Mouse (Mus musculus): ENCODE measurements around the gene Oas1e.
"Not testable (repeated sequence)": the region's sequence is repeated elsewhere in the genome, so short reads cannot be mapped to it uniquely, and the experiment has no call there.

Oas1e gene

DNA sequence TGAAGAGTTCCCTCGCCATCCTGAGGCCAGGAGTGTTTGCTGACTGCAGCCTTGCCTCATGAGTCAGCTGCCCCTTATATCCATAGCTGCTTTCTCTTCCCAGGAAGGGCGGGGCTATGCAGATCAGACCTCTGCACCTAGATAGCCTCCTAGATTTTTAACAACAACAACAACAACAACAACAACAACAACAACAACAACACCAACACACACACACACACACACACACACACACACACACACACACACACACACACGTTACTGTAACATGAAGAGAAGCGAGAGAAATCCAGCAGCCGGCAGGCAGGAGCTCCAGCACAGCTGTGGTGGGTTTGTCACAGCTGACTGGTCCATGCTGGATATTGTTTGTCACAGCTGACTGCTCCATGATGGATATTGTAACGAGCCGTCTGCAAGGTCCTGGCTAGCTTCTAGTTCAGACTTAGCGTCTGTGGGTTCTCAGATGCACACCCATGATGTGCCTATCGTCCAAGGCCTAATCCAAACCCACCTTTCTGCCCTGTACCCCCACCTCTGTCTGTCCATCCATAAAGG, at the start of gene Oas1e:
TSS of gene Oas1e (minus strand) at position 51 of the 555 bp plus-strand sequence.
- DNase-seq (ENCODE audit: low spot score in 2 of 2) = not testable (repeated sequence)

GRCm38 (mm10) chr5:120844713-120845112, 49.4 kb upstream of the Oas1e start:
- peak; percentile 63 to 79 for DNase-seq (ENCODE audit: low spot score in 2 of 2)

DNA sequence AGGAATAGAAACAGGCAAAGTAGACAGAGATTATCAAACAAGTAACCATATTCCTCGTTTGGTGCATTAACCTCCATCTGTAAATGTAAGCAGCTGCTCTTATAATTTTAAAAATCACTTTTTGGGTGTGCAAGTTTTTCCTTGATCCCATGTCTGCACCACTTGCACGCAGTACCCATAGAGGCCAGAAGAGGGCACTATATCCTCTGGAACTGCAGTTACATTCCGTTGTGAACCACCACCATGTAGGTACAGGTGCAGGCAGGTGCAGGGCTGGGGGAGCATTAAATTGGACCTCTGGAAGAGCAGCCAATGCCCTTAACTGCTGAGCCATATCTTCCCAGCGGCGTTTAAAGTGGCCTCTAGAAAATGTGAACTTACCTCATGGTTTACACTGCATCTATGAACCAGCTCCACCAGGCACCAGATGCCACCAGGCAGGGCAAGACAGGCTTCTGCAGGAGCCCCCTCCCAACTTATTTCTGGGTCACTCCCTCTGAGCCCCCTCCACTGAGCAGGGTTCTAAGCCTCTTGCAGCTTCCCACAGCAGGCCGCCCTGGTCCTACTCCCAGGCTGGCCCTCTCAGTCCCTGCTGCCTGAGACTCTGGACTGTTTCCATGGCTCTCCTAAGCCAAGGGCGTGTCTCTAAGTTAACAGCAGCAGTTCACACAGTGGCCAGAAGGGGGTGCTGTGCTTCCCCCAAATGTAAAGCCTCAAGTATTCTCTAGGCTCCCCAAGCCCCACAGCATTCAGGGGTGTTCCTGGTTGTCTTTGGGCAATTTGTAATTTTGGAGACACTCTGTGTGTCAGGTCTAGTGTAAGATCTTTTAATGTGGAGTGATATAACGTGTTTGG, 41.6 kb upstream of the Oas1e start:
- DNase-seq (ENCODE audit: low spot score in 2 of 2) = peak; percentile 16 to 28

DNA sequence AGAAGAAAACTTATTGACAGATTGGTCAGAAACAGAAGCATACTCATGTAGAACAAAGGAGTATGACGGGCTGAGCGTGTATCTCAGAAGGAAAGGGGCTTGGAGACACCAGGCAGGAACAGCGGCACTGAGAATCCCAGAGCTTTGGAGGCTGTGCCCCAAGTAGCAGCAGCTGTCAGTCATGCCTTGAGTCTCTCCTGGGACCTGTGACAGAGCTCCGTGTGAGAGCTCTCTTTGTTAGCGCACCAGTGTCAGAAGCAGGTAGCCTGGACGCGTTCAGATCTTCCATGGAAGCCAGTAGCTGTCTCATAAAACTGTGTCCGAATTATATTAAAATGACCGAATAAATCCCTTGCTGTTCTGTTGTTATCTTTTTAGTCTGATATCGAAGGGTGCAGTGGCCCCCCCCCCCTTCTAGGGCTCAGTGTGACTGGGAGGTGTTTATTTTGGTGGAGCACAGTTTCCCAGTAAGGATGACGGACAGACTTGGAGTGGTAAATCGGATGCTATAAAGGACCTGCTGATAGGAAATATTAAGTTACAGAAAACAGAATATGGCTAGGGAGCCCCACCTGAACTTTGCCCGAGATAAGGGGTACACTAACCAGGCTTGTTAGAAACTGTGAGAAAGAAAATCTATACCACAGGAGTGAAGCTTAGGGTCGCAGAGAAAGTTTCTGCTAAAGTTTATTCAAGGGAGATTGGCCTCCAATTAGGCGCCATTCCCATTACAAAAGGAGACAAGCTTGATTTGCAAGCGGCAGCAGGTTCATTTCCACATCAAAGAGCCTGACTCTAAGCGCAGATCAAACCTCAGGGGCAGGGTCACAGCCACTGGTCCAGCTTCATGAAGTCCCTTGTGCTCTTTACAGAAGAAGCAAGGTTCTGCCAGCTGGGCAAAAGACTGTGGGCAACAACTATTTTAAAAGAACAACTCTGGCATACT, 38.3 kb upstream of the Oas1e start:
- DNase-seq (ENCODE audit: low spot score in 2 of 2) = no peak

DNA sequence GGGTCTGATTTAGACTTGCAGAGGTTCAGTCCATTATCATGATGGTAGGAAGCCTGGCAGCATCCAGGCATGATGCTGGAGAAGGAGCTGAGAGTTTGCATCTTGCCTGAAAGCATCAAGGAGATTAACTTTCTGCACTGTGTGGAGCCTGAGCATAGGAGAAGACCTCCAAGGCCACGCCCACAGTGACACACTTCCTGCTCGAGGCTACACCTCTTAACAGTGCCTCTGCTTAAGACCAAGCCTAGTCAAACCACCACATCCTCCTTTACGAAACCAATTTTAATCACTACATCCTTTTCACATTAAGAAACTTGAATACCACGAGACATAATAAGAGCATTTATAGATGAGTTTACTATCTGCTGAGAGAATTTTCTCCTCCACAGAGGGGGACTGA, 35.7 kb upstream of the Oas1e start:
- no peak for DNase-seq (ENCODE audit: low spot score in 2 of 2)

DNA sequence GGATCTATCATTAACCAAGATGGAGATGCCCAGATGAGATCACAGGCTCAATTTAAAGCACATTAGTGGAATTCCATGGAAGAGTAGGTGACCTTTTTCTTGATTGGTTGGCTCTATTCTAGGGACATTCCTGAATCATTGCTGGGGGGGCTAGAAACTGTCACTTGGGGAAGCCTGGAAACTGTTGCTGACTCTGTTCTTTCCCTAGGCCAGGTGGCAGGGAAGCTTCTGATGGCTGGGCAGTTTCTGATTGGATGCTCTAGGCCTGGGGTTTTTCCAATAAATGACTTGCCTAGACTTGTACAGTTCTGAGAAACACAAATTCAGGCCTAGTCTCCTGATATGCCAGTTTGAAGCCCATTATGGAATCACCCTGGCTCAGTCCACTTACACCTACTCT, 23.7 kb upstream of the Oas1e start:
- no peak for DNase-seq (ENCODE audit: low spot score in 2 of 2)

- no peak for DNase-seq (ENCODE audit: low spot score in 2 of 2)
These were observed 20.6 kb upstream of the Oas1e start for GRCm38 (mm10) chr5:120815949-120816348.

- DNase-seq (ENCODE audit: low spot score in 2 of 2) = no peak
These were observed 17.7 kb upstream of the Oas1e start for GRCm38 (mm10) chr5:120813023-120813422.

- DNase-seq (ENCODE audit: low spot score in 2 of 2) = peak; percentile 81 to 88
These were observed 16.9 kb upstream of the Oas1e start, which contains the start of gene Oas1c for GRCm38 (mm10) chr5:120811951-120812819. Oas1c (minus strand) TSS chr5:120812514.

GRCm38 (mm10) chr5:120809171-120809570, 13.8 kb upstream of the Oas1e start:
- DNase-seq (ENCODE audit: low spot score in 2 of 2) = no peak

DNA sequence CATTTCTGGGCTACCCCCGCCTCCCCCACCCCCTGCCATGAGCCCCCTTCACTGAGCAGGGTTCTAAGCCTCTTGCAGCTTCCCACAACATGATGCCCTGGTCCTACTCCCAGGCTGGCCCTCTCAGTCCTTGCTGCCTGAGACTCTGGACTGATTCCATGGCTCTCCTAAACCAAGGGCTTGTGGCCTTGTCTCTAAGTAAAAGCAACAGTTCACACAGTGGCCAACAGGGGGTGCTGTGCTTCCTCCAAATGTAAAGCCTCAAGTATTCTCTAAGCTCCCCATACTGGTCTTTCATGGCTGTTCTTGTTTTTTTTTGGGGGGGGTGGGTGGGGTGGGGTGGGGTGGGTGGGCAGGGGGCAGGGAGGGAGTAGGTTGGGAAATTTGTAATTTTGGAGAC, 11.1 kb upstream of the Oas1e start:
- peak in 1 of 2 experiments; percentile 29 for DNase-seq (ENCODE audit: low spot score in 2 of 2)

DNA sequence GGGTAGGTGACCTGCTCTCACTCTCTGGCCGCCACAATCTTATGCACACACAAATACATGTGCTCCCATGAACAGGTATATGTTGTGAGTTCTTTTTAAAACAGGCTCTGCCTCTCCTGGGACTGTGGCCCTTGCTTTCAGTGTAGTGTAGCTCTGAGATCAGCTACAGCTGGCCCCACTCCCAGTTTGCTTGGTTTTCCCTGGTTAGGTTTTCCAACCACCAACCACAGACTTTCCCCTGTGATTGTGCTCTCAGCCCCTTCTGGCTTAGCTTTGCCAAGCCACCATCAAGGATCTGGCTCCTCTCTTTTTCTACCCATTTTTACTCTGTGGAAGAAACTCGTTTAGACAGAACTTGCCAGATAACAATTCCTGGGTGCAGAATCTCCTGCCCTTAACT, 8.3 kb upstream of the Oas1e start:
- DNase-seq (ENCODE audit: low spot score in 2 of 2) = no peak

- not testable (repeated sequence) for DNase-seq (ENCODE audit: low spot score in 2 of 2)
These were observed 3.6 kb upstream of the Oas1e start for GRCm38 (mm10) chr5:120798943-120799342.

GRCm38 (mm10) chr5:120798147-120798546, 2.8 kb upstream of the Oas1e start:
- not testable (repeated sequence) for DNase-seq (ENCODE audit: low spot score in 2 of 2)

DNA sequence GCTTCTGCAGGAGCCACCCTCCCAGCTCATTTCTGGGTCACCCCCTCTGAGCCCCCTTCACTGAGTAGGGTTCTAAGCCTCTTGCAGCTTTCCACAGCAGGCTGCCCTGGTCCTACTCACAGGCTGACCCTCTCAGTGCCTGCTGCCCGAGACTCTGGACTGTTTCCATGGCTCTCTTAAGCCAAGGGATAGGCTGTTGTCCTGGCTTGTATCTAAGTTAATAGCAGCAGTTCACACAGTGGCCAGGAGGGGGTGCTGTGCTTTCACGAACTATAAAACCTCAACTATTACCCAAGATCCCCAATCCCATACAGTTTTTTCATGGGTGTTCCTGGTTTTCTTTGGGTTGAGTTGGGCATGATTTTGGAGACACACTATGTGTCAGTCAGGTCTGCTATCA, 2.3 kb downstream of the Oas1e start:
- peak; percentile 13 to 20 for DNase-seq (ENCODE audit: low spot score in 2 of 2)

GRCm38 (mm10) chr5:120787042-120787441, 8.3 kb downstream of the Oas1e start:
- no peak for DNase-seq (ENCODE audit: low spot score in 2 of 2)

- DNase-seq (ENCODE audit: low spot score in 2 of 2) = no peak
These were observed 12.9 kb downstream of the Oas1e start for GRCm38 (mm10) chr5:120782446-120782845.

DNA sequence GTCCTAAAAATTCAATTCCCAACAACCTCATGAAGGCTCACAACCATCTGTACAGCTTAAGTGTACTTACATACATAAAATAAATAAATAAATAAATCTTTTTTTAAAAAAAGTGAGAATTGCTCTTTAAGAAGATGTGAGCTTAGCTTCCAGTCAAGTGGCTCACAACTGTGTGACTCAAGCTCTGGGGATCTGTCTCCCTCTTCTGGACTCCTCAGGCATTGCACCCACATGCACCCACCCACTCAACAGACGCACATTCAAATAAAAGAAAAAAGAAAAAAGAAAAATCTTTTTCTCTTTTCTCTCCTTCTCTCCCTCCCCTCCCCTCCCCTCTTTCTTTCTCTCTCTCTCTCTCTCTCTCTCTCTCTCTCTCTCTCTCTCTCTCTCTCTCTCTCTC, 13.7 kb downstream of the Oas1e start:
- DNase-seq (ENCODE audit: low spot score in 2 of 2) = no peak

DNA sequence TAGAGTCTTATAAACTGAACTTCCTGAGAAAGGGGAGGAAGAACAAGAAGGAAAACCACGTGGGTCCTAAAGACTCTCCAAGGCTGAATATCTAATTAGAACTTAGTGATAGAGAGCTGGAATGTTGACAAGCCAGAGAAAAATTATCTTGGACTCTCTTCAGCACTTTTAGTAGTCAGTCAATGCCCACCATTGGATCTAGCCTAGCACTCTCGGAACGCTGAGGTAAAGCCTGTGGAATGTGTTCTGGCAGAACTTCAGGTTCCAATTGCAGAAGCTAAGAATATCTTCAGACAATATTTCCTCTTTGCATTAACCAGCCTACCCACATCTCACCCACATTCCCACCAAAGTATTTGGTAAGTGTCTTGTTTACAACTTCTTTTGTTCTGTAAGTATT, 15.4 kb downstream of the Oas1e start:
- DNase-seq (ENCODE audit: low spot score in 2 of 2) = no peak

- DNase-seq (ENCODE audit: low spot score in 2 of 2) = no peak
These were observed 16.4 kb downstream of the Oas1e start for GRCm38 (mm10) chr5:120778941-120779340.

DNA sequence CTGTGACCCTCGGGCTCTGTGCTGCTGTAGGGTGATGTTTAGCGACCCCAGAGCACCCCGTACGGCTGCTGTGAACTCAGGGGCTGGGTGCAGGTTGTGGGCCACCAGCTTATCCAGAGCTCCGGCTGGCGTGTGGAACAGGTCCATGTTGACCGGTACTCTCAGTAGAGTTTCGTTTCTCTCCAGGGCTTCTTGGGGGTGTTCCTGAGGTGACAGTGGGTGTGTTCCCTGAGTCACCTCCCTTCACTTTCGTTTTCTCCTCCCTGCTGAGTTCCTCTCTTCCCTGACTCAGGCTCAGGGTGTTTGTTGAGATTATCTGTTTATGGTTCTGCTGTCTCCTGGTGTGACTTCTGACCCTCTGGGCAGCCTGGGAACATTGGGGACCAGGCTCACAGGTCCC, 17.9 kb downstream of the Oas1e start, which contains the start of gene Oas3:
TSS of gene Oas3 (minus strand) at position 184 of the 400 bp plus-strand sequence.
- no peak for DNase-seq (ENCODE audit: low spot score in 2 of 2)
